Mouse (Mus musculus) brain, embryonic 14.5 days (tissue): Measurements from ENCODE around the gene Trpm2. TPM values are rescaled to one million over a fixed set of nuclear protein-coding genes. Genes with fewer than 3 reads are reported as not detected.

Experiments
- DNase-seq: peaks from one replicate; pipeline ENCODE4 v3.0.0-alpha.2; 2011; ENCODE audit warnings: low read depth
- CTCF ChIP-seq: fragments of 200-500 bp; IDR thresholded peaks from 2 replicates; pipeline ENCODE4 v1.5.1; 2012; ENCODE audit warnings: inconsistent platforms, mild to moderate bottlenecking, moderate library complexity, borderline replicate concordance; ENCODE audit not compliant: insufficient read depth, insufficient read length; ENCODE audit errors: extremely low read depth
- POLR2A ChIP-seq: fragments of 200-500 bp; IDR thresholded peaks from 2 replicates; pipeline ENCODE4 v1.6.1; 2012; ENCODE audit warnings: mild to moderate bottlenecking, inconsistent platforms, borderline replicate concordance; ENCODE audit not compliant: poor library complexity, insufficient read depth, insufficient read length, severe bottlenecking; ENCODE audit errors: extremely low read depth
- polyA plus RNA-seq: library from polyadenylated mRNA; depleted of rRNA; stranded (reverse); fragments of >200 nt; gene quantifications from 2 replicates; pipeline ENCODE4 v1.2.3, GENCODE M21; 2012

Trpm2 gene
- polyA plus RNA-seq, 1 experiment, result 6.3 TPM

GRCm38 (mm10) chr10:78007203-78007602 lies 36.8 kb upstream of the Trpm2 start:
- TF ChIP-seq POLR2A (no peak), CTCF (no peak)
- DNase-seq, result no peak

DNA sequence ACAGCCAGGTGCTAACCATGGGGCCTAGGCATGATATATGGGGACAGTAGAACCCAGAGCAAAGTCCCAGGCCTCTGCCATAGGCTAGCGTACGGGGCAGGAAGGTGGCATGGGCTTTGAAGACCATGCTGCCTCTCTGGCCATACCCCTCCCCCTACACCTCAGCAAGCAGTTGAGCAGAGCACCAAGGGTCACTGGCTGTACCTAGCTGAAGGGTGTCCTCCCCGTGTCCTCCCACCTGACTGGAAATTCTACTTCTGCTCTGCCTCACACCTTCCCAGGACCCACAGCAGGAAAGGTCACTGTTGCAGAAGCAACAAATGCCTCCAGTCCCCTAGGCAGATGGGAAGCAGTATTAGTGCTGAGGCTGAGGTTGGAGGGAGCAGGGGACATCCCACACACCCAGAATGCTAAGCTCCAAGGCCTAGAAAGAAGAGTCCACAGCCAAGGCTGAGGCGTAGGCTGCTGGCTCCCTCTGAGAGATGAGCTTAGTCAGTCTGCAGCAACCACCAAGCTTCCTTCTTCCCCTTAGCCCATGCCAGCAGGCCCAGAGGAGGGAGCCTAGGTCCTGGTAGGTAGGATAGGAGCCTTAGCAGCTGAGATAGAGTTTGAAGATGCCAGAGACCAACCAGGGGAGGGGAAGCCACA lies 35.6 kb upstream of the Trpm2 start:
- DNase-seq, result no peak
- TF ChIP-seq CTCF, result no peak

DNA sequence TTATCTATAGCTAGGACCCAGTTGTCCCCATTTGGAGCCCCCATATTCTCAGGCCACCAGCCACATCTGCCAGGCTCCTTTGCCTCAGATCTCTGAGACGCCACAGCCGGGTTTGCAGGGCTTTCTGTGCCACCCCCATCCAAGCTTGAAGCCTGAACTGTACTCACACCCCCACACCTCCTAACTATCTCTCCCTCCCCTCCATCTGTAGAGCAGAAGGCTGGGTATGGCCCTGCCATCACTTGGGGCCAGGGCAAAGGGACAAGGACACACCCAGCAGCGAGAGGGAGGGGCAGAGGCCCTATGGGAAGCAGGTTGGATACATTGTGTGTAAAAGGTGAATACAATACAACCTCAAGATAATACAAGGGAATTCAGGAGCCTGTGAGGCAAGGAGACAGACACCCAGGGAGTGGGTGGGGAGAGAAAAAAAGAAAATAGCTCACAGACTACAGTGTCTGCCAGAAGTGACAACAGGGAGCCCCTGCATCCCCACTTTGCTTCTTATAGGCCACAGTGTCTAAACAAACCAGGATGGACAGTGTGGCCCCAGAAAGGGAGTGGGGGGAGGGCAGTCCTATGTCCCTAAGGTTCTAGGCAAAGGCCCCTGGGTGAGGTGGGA lies 34.2 kb upstream of the Trpm2 start:
- TF ChIP-seq POLR2A, result no peak
- no peak for TF ChIP-seq CTCF
- no peak for DNase-seq

GRCm38 (mm10) chr10:78002316-78002715 lies 32.0 kb upstream of the Trpm2 start:
- DNase-seq, result no peak
- TF ChIP-seq POLR2A (no peak), CTCF (no peak)

GRCm38 (mm10) chr10:78001796-78002195 lies 31.4 kb upstream of the Trpm2 start:
- TF ChIP-seq POLR2A, result no peak
- TF ChIP-seq CTCF, result no peak
- no peak for DNase-seq

- no peak for DNase-seq
- TF ChIP-seq CTCF, result no peak
- no peak for TF ChIP-seq POLR2A
Measured at GRCm38 (mm10) chr10:78000200-78000599, 29.8 kb upstream of the Trpm2 start.

- TF ChIP-seq CTCF (no peak), POLR2A (no peak)
- DNase-seq, result no peak
Measured at GRCm38 (mm10) chr10:77995639-77996038, 25.3 kb upstream of the Trpm2 start.

GRCm38 (mm10) chr10:77985775-77986174 lies 15.4 kb upstream of the Trpm2 start:
- TF ChIP-seq POLR2A (no peak), CTCF (no peak)
- no peak for DNase-seq

DNA sequence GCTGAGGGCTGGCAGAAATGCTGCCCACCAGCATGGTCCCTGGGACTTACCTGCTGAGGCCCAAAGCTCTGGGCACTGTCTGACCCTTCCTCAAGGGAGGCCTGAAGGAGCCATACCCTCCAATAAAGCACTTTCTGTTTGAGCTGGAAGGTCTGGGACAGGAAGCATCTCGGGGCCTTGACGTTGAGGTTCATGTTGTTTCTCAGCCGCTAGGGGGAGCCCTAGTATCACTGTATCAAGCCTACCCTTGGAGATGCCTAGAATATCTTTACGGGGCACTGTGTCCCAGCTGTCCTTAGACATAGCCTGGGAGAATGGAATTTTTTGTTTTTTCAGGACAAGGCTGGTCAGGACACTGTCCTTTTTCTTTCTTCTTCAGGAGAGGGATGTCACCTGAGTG lies 14.3 kb upstream of the Trpm2 start:
- DNase-seq, result peak; percentile 90
- TF ChIP-seq POLR2A (no peak), CTCF (peak; percentile 90)

- TF ChIP-seq POLR2A (peak; percentile 53; the same call in 1 of the 2 replicates), CTCF (no peak)
Measured at GRCm38 (mm10) chr10:77978351-77979350, 8.3 kb upstream of the Trpm2 start, which contains the start of gene 1810043G02Rik. Gene 1810043G02Rik (plus strand): TSS chr10:77978524.

GRCm38 (mm10) chr10:77976458-77977150 lies 6.2 kb upstream of the Trpm2 start:
- peak; percentile 9 for DNase-seq

More at GRCm38 (mm10) chr10:77978351-77979350, 8.3 kb upstream of the Trpm2 start, which contains the start of gene 1810043G02Rik:
- peak; percentile 98 for DNase-seq

More at GRCm38 (mm10) chr10:77976458-77977150, 6.2 kb upstream of the Trpm2 start:
- TF ChIP-seq CTCF (no peak), POLR2A (no peak)
